8 mouse cellular contexts compared by ENCODE assay signal in the genomic region with DNA sequence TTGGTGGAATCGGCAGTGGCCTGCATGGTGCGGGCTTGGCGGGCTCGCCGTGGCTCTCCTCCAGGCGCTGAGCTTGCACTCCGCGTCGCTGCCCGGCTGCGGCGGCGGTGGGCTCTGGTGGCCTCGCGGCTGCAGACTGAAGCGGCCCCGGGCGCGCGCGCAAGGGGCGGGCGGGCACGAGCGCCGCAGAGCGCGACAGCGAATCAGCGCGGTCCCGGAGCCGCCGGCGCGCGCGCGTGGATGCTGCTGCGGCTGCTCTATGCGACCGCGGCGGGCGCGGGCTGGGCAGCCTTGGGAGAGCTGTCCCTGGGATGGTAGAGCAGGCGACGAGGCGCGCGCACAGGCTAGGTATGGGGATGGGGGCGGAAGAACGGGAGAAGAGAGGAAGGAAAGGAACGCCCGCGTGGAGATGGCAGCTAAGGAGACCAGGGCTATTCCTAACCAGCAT. TPM values are rescaled to one million over a fixed set of nuclear protein-coding genes. Genes with fewer than 3 reads are reported as not detected.
A peak's percentile ranks its signal among the peaks of the same experiment; 100 is the strongest.
DNase-seq lines count a peak whose midpoint lies in the region; ATAC-seq and TF ChIP-seq lines count a peak whose summit lies in the region.

No protein-coding gene starts in this region.

- under 1% methylated on average over 52 of the region's 56 CpGs for WGBS in embryonic facial prominence, embryonic 11.5 days
- WGBS in heart, adult 2 months, result 1% methylated on average over 56 of the region's 56 CpGs
- WGBS in liver, embryonic 12.5 days (ENCODE audit: insufficient replicate concordance), result under 1% methylated on average over 55 of the region's 56 CpGs
- under 1% methylated on average over 56 of the region's 56 CpGs for WGBS in olfactory bulb, adult 2 months

- no peaks in the 10 kb centered on the region; the same call in 1 of the 2 replicates for H3K27me3 ChIP-seq in embryonic facial prominence, embryonic 11.5 days (ENCODE audit: control insufficient read depth, insufficient read depth, low read length)
- H3K27me3 ChIP-seq in heart, adult 2 months (ENCODE audit: control insufficient read depth, insufficient read depth, low read length), result no peaks in the 10 kb centered on the region
- peaks cover 47% of the 10 kb centered on the region for H3K27me3 ChIP-seq in liver, embryonic 12.5 days (replicated peaks)

- peak overlapping the region; percentile 75 for H3K9ac ChIP-seq in embryonic facial prominence, embryonic 11.5 days (replicated peaks; ENCODE audit: low read length)
- H3K9ac ChIP-seq in heart, adult 2 months (ENCODE audit: low read depth, low read length), result peak overlapping the region; percentile 43
- H3K9ac ChIP-seq in liver, embryonic 12.5 days, result no peak overlapping the region

- intact Hi-C loops in heart, adult 2 months (cut with DNase I), result no loop called here

- no peaks in the 10 kb centered on the region for H3K79me2 ChIP-seq in heart, adult 2 months (replicated peaks; ENCODE audit: control insufficient read depth, insufficient read depth, low read length)

- peak; percentile 97 for ATAC-seq in embryonic facial prominence, embryonic 11.5 days (replicated peaks; ENCODE audit: insufficient number of reproducible peaks, low FRiP score, low TSS enrichment, low read depth)
- no peak for ATAC-seq in liver, embryonic 12.5 days
- ATAC-seq in monocyte, adult 5-6 weeks (replicated peaks; ENCODE audit: insufficient number of reproducible peaks, low FRiP score, low TSS enrichment, poor library complexity, severe bottlenecking), result no peak

- DNase-seq in thymus, postnatal 0 days (ENCODE audit: low spot score), result peak; percentile 11
- no peak for DNase-seq in thymus, postnatal 14 days
- peak; percentile 90 for DNase-seq in embryonic facial prominence, embryonic 11.5 days (ENCODE audit: low spot score)
- DNase-seq in heart, adult 2 months, result peak; percentile 72 to 73
- peak; percentile 50 for DNase-seq in kidney, postnatal 14 days

- no peak for TF ChIP-seq POLR2A in heart, adult 2 months (IDR thresholded peaks at IDR 0.05; ENCODE audit: insufficient read depth, low read depth, low read length)
- peak; percentile 96 for TF ChIP-seq POLR2A in olfactory bulb, adult 2 months (IDR thresholded peaks at IDR 0.05; ENCODE audit: insufficient read depth, low read depth, low read length)

- no peaks in the 10 kb centered on the region for H3K36me3 ChIP-seq in embryonic facial prominence, embryonic 11.5 days (replicated peaks; ENCODE audit: control insufficient read depth, insufficient read depth, low read depth, low read length)
- H3K36me3 ChIP-seq in heart, adult 2 months (ENCODE audit: control insufficient read depth, insufficient read depth, low read length), result no peaks in the 10 kb centered on the region
- H3K36me3 ChIP-seq in liver, embryonic 12.5 days, result no peaks in the 10 kb centered on the region

- no peaks in the 10 kb centered on the region for H3K4me1 ChIP-seq in embryonic facial prominence, embryonic 11.5 days (ENCODE audit: control insufficient read depth, insufficient read depth, low read length)
- no peaks in the 10 kb centered on the region; the same call in 1 of the 2 replicates for H3K4me1 ChIP-seq in heart, adult 2 months (ENCODE audit: control insufficient read depth, insufficient read depth, low read length)
- peaks cover 8% of the 10 kb centered on the region; the same call in 1 of the 2 replicates for H3K4me1 ChIP-seq in liver, embryonic 12.5 days
- peaks cover 7% of the 10 kb centered on the region; the same call in 1 of the 2 replicates for H3K4me1 ChIP-seq in olfactory bulb, adult 2 months (ENCODE audit: control insufficient read depth, insufficient read depth, low read length)

- H3K4me2 ChIP-seq in embryonic facial prominence, embryonic 11.5 days (ENCODE audit: low read depth, low read length), result peak overlapping the region; percentile 73
- peak overlapping the region; percentile 65 for H3K4me2 ChIP-seq in liver, embryonic 12.5 days

- TF ChIP-seq EP300 in heart, adult 2 months (IDR thresholded peaks at IDR 0.05; ENCODE audit: insufficient read depth, low read depth, low read length), result no peak

- H3K9me3 ChIP-seq in embryonic facial prominence, embryonic 11.5 days (replicated peaks; ENCODE audit: control insufficient read depth, low read length), result no peaks in the 10 kb centered on the region
- H3K9me3 ChIP-seq in liver, embryonic 12.5 days (replicated peaks), result no peaks in the 10 kb centered on the region

- H3K27ac ChIP-seq in embryonic facial prominence, embryonic 11.5 days (replicated peaks; ENCODE audit: low read depth, low read length), result no peak overlapping the region
- H3K27ac ChIP-seq in heart, adult 2 months, result peak overlapping the region; percentile 20
- no peak overlapping the region for H3K27ac ChIP-seq in liver, embryonic 12.5 days
- peak overlapping the region; percentile 77 for H3K27ac ChIP-seq in olfactory bulb, adult 2 months (ENCODE audit: insufficient read depth, low read depth, low read length)

- TF ChIP-seq CTCF in heart, adult 2 months (IDR thresholded peaks at IDR 0.05), result no peak
- no peak for TF ChIP-seq CTCF in olfactory bulb, adult 2 months (IDR thresholded peaks at IDR 0.05; ENCODE audit: insufficient read depth, low read depth, low read length)

- peak overlapping the region; percentile 40 for H3K4me3 ChIP-seq in embryonic facial prominence, embryonic 11.5 days (ENCODE audit: low read depth, low read length)
- peak overlapping the region; percentile 65 for H3K4me3 ChIP-seq in heart, adult 2 months
- peak overlapping the region; percentile 46 for H3K4me3 ChIP-seq in liver, embryonic 12.5 days
- H3K4me3 ChIP-seq in olfactory bulb, adult 2 months (ENCODE audit: insufficient read depth, low read depth, low read length), result peak overlapping the region; percentile 75

RNA-seq across cellular contexts. Expression of gene Ccdc175, which starts 51.8 kb away (rescaled TPM):
- not detected in 2 replicates for polyA plus RNA-seq in thymus, postnatal 0 days (2015; fragmentation: Nextera tagmentation; extraction: Ambion mirVana)
- polyA plus RNA-seq in embryonic facial prominence, embryonic 11.5 days (2014; fragmentation: Nextera tagmentation; extraction: Ambion mirVana), result not detected in 2 replicates
- not detected for total RNA-seq in heart, adult 2 months (2021)
- polyA plus RNA-seq in heart, adult 2 months (2012; rRNA removed), result not detected in 2 replicates
- not detected in 2 replicates for polyA plus RNA-seq in liver, embryonic 12.5 days (2016; fragmentation: Nextera tagmentation; extraction: Ambion mirVana)
- not detected in 2 replicates for polyA plus RNA-seq in olfactory bulb, adult 2 months (2012; ENCODE audit: insufficient read depth, insufficient read length, low replicate concordance, missing spikeins)
- total RNA-seq in monocyte, adult 5-6 weeks (2017), result 0.19 TPM in 1 of 3 replicates, not detected in the others

Comparison
In these comparisons a context has a peak if more than half of its experiments do, and no peak if none do; other contexts are left out.
1. H3K27ac ChIP-seq: peak in heart, adult 2 months (single experiment) and olfactory bulb, adult 2 months (single experiment); none in embryonic facial prominence, embryonic 11.5 days (single experiment) and liver, embryonic 12.5 days (single experiment).
2. Peak in every context shown above with its lines, with median percentiles within 50 percentile points of each other: H3K4me3 ChIP-seq.